Mouse (Mus musculus) limb, embryonic 13.5 days (tissue): ENCODE results near the gene Rin2. TPM values are rescaled to one million over a fixed set of nuclear protein-coding genes. Genes with fewer than 3 reads are reported as not detected.

ENCODE experiments used
- ATAC-seq: fragments of 200-750 bp; cut with Nextera tagmentation; 2 replicates; pipeline ENCODE4 v1.8.0; 2017; ENCODE audit warnings: low read depth, moderate number of reproducible peaks, moderate TSS enrichment; ENCODE audit not compliant: low FRiP score
- H3K27ac ChIP-seq: fragments of 300-500 bp; sonication (generic); 2 replicates; pipeline ENCODE4 v1.5.1; 2015; ENCODE audit warnings: inconsistent platforms, mild to moderate bottlenecking, moderate library complexity
- H3K27me3 ChIP-seq: fragments of 300-500 bp; sonication (generic); 2 replicates; pipeline ENCODE4 v1.6.1; 2015; ENCODE audit warnings: mild to moderate bottlenecking, inconsistent platforms
- H3K36me3 ChIP-seq: fragments of 300-500 bp; sonication (generic); 2 replicates; pipeline ENCODE4 v1.6.1; 2015; ENCODE audit warnings: inconsistent platforms, mild to moderate bottlenecking, moderate library complexity
- H3K4me1 ChIP-seq: fragments of 300-500 bp; sonication (generic); 2 replicates; pipeline ENCODE4 v1.6.1; 2015; ENCODE audit warnings: inconsistent platforms
- H3K4me2 ChIP-seq: fragments of 300-500 bp; sonication (generic); replicated peaks from 2 replicates; pipeline ENCODE4 v1.6.1; 2015; ENCODE audit warnings: inconsistent platforms, mild to moderate bottlenecking, moderate library complexity
- H3K4me3 ChIP-seq: fragments of 300-500 bp; sonication (generic); 2 replicates; pipeline ENCODE4 v1.5.1; 2015; ENCODE audit warnings: moderate library complexity, mild to moderate bottlenecking, inconsistent platforms
- H3K9ac ChIP-seq: fragments of 300-500 bp; sonication (generic); 2 replicates; pipeline ENCODE4 v1.6.1; 2015; ENCODE audit warnings: mild to moderate bottlenecking, inconsistent platforms
- H3K9me3 ChIP-seq: fragments of 300-500 bp; sonication (generic); 2 replicates; pipeline ENCODE4 v1.6.1; 2016; ENCODE audit warnings: inconsistent platforms
- WGBS: fragments of 180-500 bp; shearing (Covaris S2); methylation state at CpG from one replicate; pipeline ENCODE4 v1.1.7; 2015; 5-methylcytosine and 5-hydroxymethylcytosine counted together
- polyA plus RNA-seq: library from polyadenylated mRNA; unstranded; fragments of >200 nt; fragmentation: Nextera tagmentation; extraction: Ambion mirVana; gene quantifications from 2 replicates; pipeline ENCODE4 v1.2.1, GENCODE M21; 2015

Gene Rin2
- polyA plus RNA-seq: 53.1 and 53.5 TPM in 2 replicates

- H3K4me3 ChIP-seq: peak within 1 kb of the TSS; percentile 74
- H3K27ac ChIP-seq: peak within 1 kb of the TSS; percentile 81
- WGBS: under 1% methylated on average over 33 of the region's 33 CpGs
- no peaks in the 10 kb centered on the region for H3K27me3 ChIP-seq
- H3K36me3 ChIP-seq: 0 out of 2 replicates have a peak, but pooled peaks cover 5% of the 10 kb centered on the region
- H3K9ac ChIP-seq: peak within 1 kb of the TSS; percentile 78
- peaks cover 3% of the 10 kb centered on the region; the same call in 1 of the 2 replicates for H3K9me3 ChIP-seq
- peak; percentile 84 for ATAC-seq
- H3K4me1 ChIP-seq: peaks cover 49% of the 10 kb centered on the region
- H3K4me2 ChIP-seq: peak within 1 kb of the TSS; percentile 91
These were observed at the start of gene Rin2 for GRCm38 (mm10) chr2:145675142-145675755. Rin2 (plus strand) TSS chr2:145675215.

- H3K4me2 ChIP-seq: no peak overlapping the region
- H3K9ac ChIP-seq: no peak overlapping the region
- H3K4me3 ChIP-seq: no peak overlapping the region
- H3K27me3 ChIP-seq: no peaks in the 10 kb centered on the region
- H3K27ac ChIP-seq: no peak overlapping the region
- ATAC-seq: no peak
- H3K4me1 ChIP-seq: peaks cover 4% of the 10 kb centered on the region; the same call in 1 of the 2 replicates
- H3K9me3 ChIP-seq: no peaks in the 10 kb centered on the region
- WGBS: 68% methylated on average over 6 of the region's 6 CpGs
- H3K36me3 ChIP-seq: no peaks in the 10 kb centered on the region
These were observed 43.8 kb upstream of the Rin2 start for GRCm38 (mm10) chr2:145631123-145631798.

GRCm38 (mm10) chr2:145631799-145632174 is 43.2 kb upstream of the Rin2 start:
- H3K9ac ChIP-seq: no peak overlapping the region
- H3K9me3 ChIP-seq: no peaks in the 10 kb centered on the region
- H3K4me3 ChIP-seq: no peak overlapping the region
- no peaks in the 10 kb centered on the region for H3K36me3 ChIP-seq
- ATAC-seq: no peak
- H3K27ac ChIP-seq: no peak overlapping the region
- no peak overlapping the region for H3K4me2 ChIP-seq
- H3K4me1 ChIP-seq: peaks cover 4% of the 10 kb centered on the region; the same call in 1 of the 2 replicates
- whole genome bisulfite sequencing: 34% methylated on average over 4 of the region's 4 CpGs
- no peaks in the 10 kb centered on the region for H3K27me3 ChIP-seq

- Histone ChIP-seq H3K36me3 (no peaks in the 10 kb centered on the region), H3K4me1 (peaks cover 4% of the 10 kb centered on the region; the same call in 1 of the 2 replicates), H3K27ac (peak overlapping the region; percentile 49; the same call in 1 of the 2 replicates), H3K4me2 (no peak overlapping the region), H3K9ac (no peak overlapping the region), H3K4me3 (no peak overlapping the region), H3K9me3 (no peaks in the 10 kb centered on the region), H3K27me3 (no peaks in the 10 kb centered on the region)
- ATAC-seq: no peak
- 69% methylated on average over 5 of the region's 5 CpGs for WGBS
These were observed 41.2 kb upstream of the Rin2 start for GRCm38 (mm10) chr2:145633811-145634210.

GRCm38 (mm10) chr2:145640255-145640984 is 34.6 kb upstream of the Rin2 start:
- 69% methylated on average over 21 of the region's 21 CpGs for WGBS
- Histone ChIP-seq H3K27ac (no peak overlapping the region), H3K27me3 (no peaks in the 10 kb centered on the region), H3K4me1 (0 out of 2 replicates have a peak, but pooled peaks cover 5% of the 10 kb centered on the region), H3K4me3 (no peak overlapping the region), H3K9me3 (no peaks in the 10 kb centered on the region), H3K4me2 (no peak overlapping the region), H3K9ac (no peak overlapping the region), H3K36me3 (no peaks in the 10 kb centered on the region)
- no peak for ATAC-seq

- 36% methylated on average over 12 of the region's 12 CpGs for WGBS
- H3K4me2 ChIP-seq: no peak overlapping the region
- no peaks in the 10 kb centered on the region for H3K9me3 ChIP-seq
- no peak overlapping the region for H3K9ac ChIP-seq
- H3K27me3 ChIP-seq: no peaks in the 10 kb centered on the region
- H3K36me3 ChIP-seq: no peaks in the 10 kb centered on the region
- no peak overlapping the region for H3K4me3 ChIP-seq
- H3K4me1 ChIP-seq: no peaks in the 10 kb centered on the region
- 0 out of 2 replicates have a peak, but pooled peaks have one; percentile 24 for ATAC-seq
- H3K27ac ChIP-seq: no peak overlapping the region
These were observed 19.5 kb upstream of the Rin2 start for GRCm38 (mm10) chr2:145655373-145655960.

GRCm38 (mm10) chr2:145656121-145656520 is 18.9 kb upstream of the Rin2 start:
- Histone ChIP-seq H3K9me3 (no peaks in the 10 kb centered on the region), H3K27ac (no peak overlapping the region), H3K36me3 (no peaks in the 10 kb centered on the region), H3K4me3 (no peak overlapping the region), H3K27me3 (no peaks in the 10 kb centered on the region), H3K4me1 (no peaks in the 10 kb centered on the region), H3K9ac (no peak overlapping the region), H3K4me2 (no peak overlapping the region)
- WGBS: 70% methylated on average over 3 of the region's 3 CpGs
- no peak for ATAC-seq

- Histone ChIP-seq H3K27me3 (no peaks in the 10 kb centered on the region), H3K4me2 (no peak overlapping the region), H3K9me3 (no peaks in the 10 kb centered on the region), H3K36me3 (no peaks in the 10 kb centered on the region), H3K4me3 (no peak overlapping the region), H3K27ac (no peak overlapping the region), H3K4me1 (no peaks in the 10 kb centered on the region), H3K9ac (no peak overlapping the region)
- 54% methylated on average over 1 of the region's 1 CpGs for WGBS
- no peak for ATAC-seq
These were observed 18.3 kb upstream of the Rin2 start for GRCm38 (mm10) chr2:145656716-145657115.

- H3K9me3 ChIP-seq: no peaks in the 10 kb centered on the region
- no peak overlapping the region for H3K4me2 ChIP-seq
- H3K27me3 ChIP-seq: no peaks in the 10 kb centered on the region
- H3K27ac ChIP-seq: no peak overlapping the region
- 74% methylated on average over 7 of the region's 7 CpGs for WGBS
- no peaks in the 10 kb centered on the region for H3K4me1 ChIP-seq
- H3K4me3 ChIP-seq: no peak overlapping the region
- H3K9ac ChIP-seq: no peak overlapping the region
- no peak for ATAC-seq
- no peaks in the 10 kb centered on the region for H3K36me3 ChIP-seq
These were observed 13.8 kb upstream of the Rin2 start for GRCm38 (mm10) chr2:145661242-145661641.

- Histone ChIP-seq H3K27me3 (no peaks in the 10 kb centered on the region), H3K9ac (no peak overlapping the region), H3K36me3 (no peaks in the 10 kb centered on the region), H3K4me2 (no peak overlapping the region), H3K27ac (0 out of 2 replicates have a peak overlapping the region, but pooled peaks have one; percentile 10), H3K4me3 (no peak overlapping the region), H3K9me3 (no peaks in the 10 kb centered on the region), H3K4me1 (no peaks in the 10 kb centered on the region)
- no peak for ATAC-seq
- 78% methylated on average over 7 of the region's 7 CpGs for WGBS
These were observed 11.1 kb upstream of the Rin2 start for GRCm38 (mm10) chr2:145663899-145664298.

GRCm38 (mm10) chr2:145664311-145664710 is 10.7 kb upstream of the Rin2 start:
- Histone ChIP-seq H3K4me2 (no peak overlapping the region), H3K36me3 (no peaks in the 10 kb centered on the region), H3K4me1 (no peaks in the 10 kb centered on the region), H3K27me3 (no peaks in the 10 kb centered on the region), H3K9me3 (no peaks in the 10 kb centered on the region), H3K4me3 (no peak overlapping the region), H3K27ac (0 out of 2 replicates have a peak overlapping the region, but pooled peaks have one; percentile 10), H3K9ac (no peak overlapping the region)
- no peak for ATAC-seq
- 68% methylated on average over 2 of the region's 2 CpGs for WGBS

GRCm38 (mm10) chr2:145668135-145668534 is 6.9 kb upstream of the Rin2 start:
- no peaks in the 10 kb centered on the region for H3K27me3 ChIP-seq
- no peaks in the 10 kb centered on the region for H3K9me3 ChIP-seq
- no peak overlapping the region for H3K4me2 ChIP-seq
- 58% methylated on average over 4 of the region's 4 CpGs for whole genome bisulfite sequencing
- no peak overlapping the region for H3K4me3 ChIP-seq
- H3K4me1 ChIP-seq: no peaks in the 10 kb centered on the region
- no peak overlapping the region for H3K27ac ChIP-seq
- H3K36me3 ChIP-seq: no peaks in the 10 kb centered on the region
- ATAC-seq: no peak
- no peak overlapping the region for H3K9ac ChIP-seq
